Mouse (Mus musculus) neural tube, embryonic 12.5 days (tissue): ENCODE data around the gene C1ql2. TPM values are rescaled to one million over a fixed set of nuclear protein-coding genes. Genes with fewer than 3 reads are reported as not detected.
A peak's percentile ranks its signal among the peaks of the same experiment; 100 is the strongest.

Source experiments
- ATAC-seq: fragments of 200-750 bp; cut with Nextera tagmentation; 2 replicates; pipeline ENCODE4 v1.8.0; 2017; ENCODE audit warnings: low read depth, mild to moderate bottlenecking, moderate TSS enrichment, moderate library complexity; ENCODE audit not compliant: low FRiP score
- H3K27ac ChIP-seq: fragments of 300-500 bp; sonication (generic); 2 replicates; pipeline ENCODE4 v1.5.1; 2016
- H3K27me3 ChIP-seq: fragments of 300-500 bp; sonication (generic); replicated peaks from 2 replicates; pipeline ENCODE4 v1.6.1; 2016; ENCODE audit warnings: mild to moderate bottlenecking
- H3K36me3 ChIP-seq: fragments of 300-500 bp; sonication (generic); 2 replicates; pipeline ENCODE4 v1.6.1; 2016; ENCODE audit warnings: mild to moderate bottlenecking
- H3K4me1 ChIP-seq: fragments of 300-500 bp; sonication (generic); 2 replicates; pipeline ENCODE4 v1.6.1; 2016
- H3K4me2 ChIP-seq: fragments of 300-500 bp; sonication (generic); replicated peaks from 2 replicates; pipeline ENCODE4 v1.6.1; 2016; ENCODE audit warnings: mild to moderate bottlenecking
- H3K4me3 ChIP-seq: fragments of 300-500 bp; sonication (generic); 2 replicates; pipeline ENCODE4 v1.5.1; 2016
- H3K9ac ChIP-seq: fragments of 300-500 bp; sonication (generic); 2 replicates; pipeline ENCODE4 v1.6.1; 2016; ENCODE audit warnings: mild to moderate bottlenecking
- H3K9me3 ChIP-seq: fragments of 300-500 bp; sonication (generic); 2 replicates; pipeline ENCODE4 v1.6.1; 2016; ENCODE audit warnings: mild to moderate bottlenecking
- WGBS: fragments of 180-500 bp; shearing (Covaris S2); methylation state at CpG from one replicate; pipeline ENCODE4 v1.1.7; 2016; 5-methylcytosine and 5-hydroxymethylcytosine counted together
- polyA plus RNA-seq: library from polyadenylated mRNA; unstranded; fragments of >200 nt; fragmentation: Nextera tagmentation; extraction: Ambion mirVana; gene quantifications from 2 replicates; pipeline ENCODE4 v1.2.1, GENCODE M21; 2016

The C1ql2 gene
- polyA plus RNA-seq, 1 experiment from 2014 or later: 0.19 TPM

DNA sequence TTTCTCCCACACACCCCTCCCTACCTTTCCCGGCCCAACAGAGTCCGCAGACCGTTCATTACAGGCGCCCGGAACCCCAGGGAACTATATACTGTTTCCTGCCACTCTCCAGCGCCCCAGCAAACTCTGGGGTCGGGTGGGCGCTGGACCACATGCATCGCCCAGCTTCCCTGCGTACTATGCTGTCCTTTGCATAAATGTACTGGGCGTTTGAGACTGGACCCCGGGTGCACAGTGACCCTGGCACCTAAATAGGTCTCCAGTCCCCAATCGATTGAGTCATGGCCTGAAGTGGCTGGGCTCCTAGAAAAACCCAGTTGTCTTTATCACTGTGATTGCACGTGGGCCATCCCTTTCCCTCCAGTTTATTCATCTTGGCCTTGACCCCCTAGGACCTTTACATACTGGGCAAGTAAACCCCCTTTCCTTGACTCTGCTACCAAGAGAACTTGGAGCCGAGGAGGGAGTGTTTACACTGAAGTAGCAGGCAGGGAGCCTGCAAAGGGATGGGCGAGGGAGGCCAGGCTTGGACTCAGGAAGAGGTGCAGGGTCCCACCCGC is 1.5 kb downstream of the C1ql2 start:
- WGBS: 2% methylated on average over 17 of the region's 17 CpGs
- no peak for ATAC-seq
- H3K9me3 ChIP-seq: no peaks in the 10 kb centered on the region

GRCm38 (mm10) chr1:120342371-120342821 is 2.0 kb downstream of the C1ql2 start:
- Histone ChIP-seq H3K9ac (0 out of 2 replicates have a peak overlapping the region, but pooled peaks have one; percentile 26), H3K4me1 (peaks cover 24% of the 10 kb centered on the region; the same call in 1 of the 2 replicates), H3K4me2 (peak overlapping the region; percentile 63), H3K36me3 (no peaks in the 10 kb centered on the region), H3K9me3 (no peaks in the 10 kb centered on the region), H3K4me3 (peak overlapping the region; percentile 21), H3K27me3 (peaks cover 88% of the 10 kb centered on the region), H3K27ac (no peak overlapping the region)
- under 1% methylated on average over 34 of the region's 34 CpGs for WGBS
- no peak for ATAC-seq

More for the DNA sequence above, 1.5 kb downstream of the C1ql2 start:
- Histone ChIP-seq H3K27ac (no peak overlapping the region), H3K4me2 (peak overlapping the region; percentile 63), H3K9ac (0 out of 2 replicates have a peak overlapping the region, but pooled peaks have one; percentile 26), H3K4me3 (peak overlapping the region; percentile 21), H3K27me3 (peaks cover 90% of the 10 kb centered on the region), H3K36me3 (no peaks in the 10 kb centered on the region), H3K4me1 (peaks cover 24% of the 10 kb centered on the region; the same call in 1 of the 2 replicates)

DNA sequence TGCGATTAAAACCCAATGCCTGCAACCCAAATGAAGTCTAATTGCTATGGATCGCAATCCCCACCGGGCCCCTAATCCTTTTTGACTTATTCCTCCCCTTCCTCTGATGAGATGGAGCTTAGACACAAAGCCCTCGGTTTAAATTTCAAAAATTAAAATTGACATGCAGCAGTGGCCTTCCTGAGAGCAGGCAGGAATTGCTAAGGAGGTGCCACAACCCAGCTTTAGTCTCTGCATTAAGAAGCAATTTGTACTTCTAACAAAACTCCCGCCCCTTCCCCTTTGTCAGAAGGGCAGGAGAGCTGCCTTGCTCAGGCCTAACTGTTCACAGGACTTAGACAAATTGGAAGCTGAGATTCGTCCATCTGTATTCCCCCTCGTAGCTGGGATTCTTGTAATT is 4.6 kb downstream of the C1ql2 start:
- ATAC-seq: no peak
- 24% methylated on average over 7 of the region's 7 CpGs for WGBS

DNA sequence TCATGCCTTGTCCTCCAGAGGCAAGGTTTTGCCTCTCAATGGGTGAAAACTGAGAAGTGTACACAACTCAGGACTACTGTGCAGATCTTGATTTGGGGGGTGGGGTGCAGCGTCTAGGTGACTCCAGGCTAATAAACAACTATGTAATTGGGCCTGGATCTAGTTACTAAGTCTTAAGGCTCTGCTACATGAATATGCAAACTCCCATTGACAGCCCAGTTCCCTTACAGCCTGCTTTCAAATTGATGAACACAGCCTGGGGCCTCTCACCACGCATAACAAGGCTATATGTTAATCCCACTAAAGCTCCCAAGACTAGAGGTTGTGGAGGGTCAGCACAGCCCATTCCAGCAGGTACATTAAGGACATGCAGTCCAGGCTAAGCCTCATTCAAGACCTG is 14.0 kb downstream of the C1ql2 start:
- H3K4me3 ChIP-seq: no peak overlapping the region
- peaks cover 26% of the 10 kb centered on the region for H3K27me3 ChIP-seq

More for the DNA sequence above, 4.6 kb downstream of the C1ql2 start:
- Histone ChIP-seq H3K4me1 (peaks cover 24% of the 10 kb centered on the region; the same call in 1 of the 2 replicates), H3K4me3 (no peak overlapping the region), H3K9ac (no peak overlapping the region), H3K36me3 (no peaks in the 10 kb centered on the region), H3K27ac (no peak overlapping the region), H3K27me3 (peaks cover 62% of the 10 kb centered on the region), H3K9me3 (no peaks in the 10 kb centered on the region), H3K4me2 (no peak overlapping the region)

DNA sequence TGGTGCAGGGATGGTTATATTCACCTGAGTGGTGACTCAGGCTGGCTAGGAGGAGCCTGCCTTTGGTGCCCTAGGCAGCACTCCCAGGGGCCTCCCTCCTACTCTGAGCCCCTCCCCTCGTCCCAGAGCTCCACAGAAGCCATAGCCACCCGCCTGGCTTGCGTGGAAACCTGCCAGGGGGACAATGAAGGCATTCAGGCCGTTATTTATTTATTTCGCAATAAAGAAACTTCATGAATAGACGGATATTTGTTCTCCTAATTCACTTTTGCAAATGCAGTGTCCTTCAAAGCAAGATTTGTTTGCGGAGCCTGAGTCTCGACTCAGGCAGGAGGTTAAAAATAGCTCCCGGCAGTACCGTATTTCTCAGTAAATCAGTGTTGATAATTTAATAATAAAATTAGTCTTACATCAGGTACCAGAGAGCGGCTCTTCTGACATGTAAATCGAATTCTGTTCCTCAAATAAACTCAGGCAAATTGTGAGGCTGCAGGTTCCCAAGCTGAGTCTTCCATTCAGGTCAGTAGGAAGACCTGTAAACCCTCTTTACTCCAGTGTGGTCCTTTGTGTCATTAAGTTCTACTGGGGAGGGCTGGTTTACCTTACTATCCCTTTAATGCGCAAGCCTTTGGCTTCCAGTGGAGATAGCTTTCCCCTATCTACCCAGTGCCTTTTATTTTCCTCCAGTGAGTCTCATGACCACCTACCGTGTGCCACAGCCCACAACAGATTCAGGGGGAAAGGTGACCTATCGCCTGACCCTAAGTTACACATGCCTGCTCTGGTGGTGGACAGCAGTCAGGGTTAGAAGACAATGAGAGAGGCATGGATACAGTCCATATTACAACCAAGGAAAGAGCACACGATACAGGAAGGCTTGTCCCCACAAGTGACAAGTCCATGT is 17.2 kb downstream of the C1ql2 start:
- no peak overlapping the region for H3K4me3 ChIP-seq
- 8% methylated on average over 16 of the region's 16 CpGs for WGBS
- peak; percentile 89 for ATAC-seq

More for the DNA sequence above, 14.0 kb downstream of the C1ql2 start:
- WGBS: 32% methylated on average over 2 of the region's 2 CpGs
- H3K27ac ChIP-seq: no peak overlapping the region
- H3K36me3 ChIP-seq: no peaks in the 10 kb centered on the region
- H3K9me3 ChIP-seq: 0 out of 2 replicates have a peak, but pooled peaks cover 4% of the 10 kb centered on the region
- H3K4me1 ChIP-seq: peaks cover 7% of the 10 kb centered on the region; the same call in 1 of the 2 replicates
- ATAC-seq: no peak
- H3K4me2 ChIP-seq: no peak overlapping the region
- H3K9ac ChIP-seq: no peak overlapping the region

DNA sequence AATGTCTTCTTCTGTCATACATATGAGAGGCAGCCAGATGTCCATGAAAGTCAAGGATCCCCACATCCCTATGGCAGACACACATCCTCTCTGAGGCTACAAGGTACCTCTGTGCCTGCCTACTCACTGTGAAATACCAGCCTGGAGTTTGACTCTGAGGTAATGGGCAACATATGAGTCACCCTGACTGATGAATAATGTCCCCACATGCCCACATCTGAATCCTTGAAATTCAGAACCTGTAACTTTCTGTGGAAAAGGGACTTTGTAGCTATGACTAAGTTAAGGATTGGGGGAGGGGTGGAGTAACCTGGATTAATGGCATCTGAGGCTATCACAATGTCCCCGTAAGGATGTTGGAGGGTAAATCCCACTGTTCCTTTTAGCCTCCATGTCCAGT is 23.3 kb downstream of the C1ql2 start:
- ATAC-seq: no peak
- H3K4me2 ChIP-seq: no peak overlapping the region
- H3K9ac ChIP-seq: no peak overlapping the region
- no peaks in the 10 kb centered on the region for H3K4me1 ChIP-seq
- no peak overlapping the region for H3K27ac ChIP-seq
- no peak overlapping the region for H3K4me3 ChIP-seq
- H3K36me3 ChIP-seq: no peaks in the 10 kb centered on the region
- peaks cover 9% of the 10 kb centered on the region; the same call in 1 of the 2 replicates for H3K27me3 ChIP-seq
- 85% methylated on average over 1 of the region's 1 CpGs for WGBS
- no peaks in the 10 kb centered on the region for H3K9me3 ChIP-seq

More for the DNA sequence above, 17.2 kb downstream of the C1ql2 start:
- no peaks in the 10 kb centered on the region for H3K36me3 ChIP-seq
- no peak overlapping the region for H3K9ac ChIP-seq
- H3K4me1 ChIP-seq: peaks cover 7% of the 10 kb centered on the region; the same call in 1 of the 2 replicates
- peak overlapping the region; percentile 25; the same call in 1 of the 2 replicates for H3K4me2 ChIP-seq
- no peak overlapping the region for H3K27ac ChIP-seq
- 0 out of 2 replicates have a peak, but pooled peaks cover 4% of the 10 kb centered on the region for H3K9me3 ChIP-seq
- peaks cover 29% of the 10 kb centered on the region for H3K27me3 ChIP-seq

GRCm38 (mm10) chr1:120368138-120368537 is 27.8 kb downstream of the C1ql2 start:
- Histone ChIP-seq H3K4me2 (no peak overlapping the region), H3K4me3 (no peak overlapping the region), H3K9me3 (no peaks in the 10 kb centered on the region), H3K27ac (no peak overlapping the region), H3K9ac (no peak overlapping the region), H3K27me3 (no peaks in the 10 kb centered on the region), H3K36me3 (no peaks in the 10 kb centered on the region), H3K4me1 (no peaks in the 10 kb centered on the region)
- WGBS: 78% methylated on average over 3 of the region's 3 CpGs
- no peak for ATAC-seq

GRCm38 (mm10) chr1:120374131-120374530 is 33.7 kb downstream of the C1ql2 start:
- no peaks in the 10 kb centered on the region for H3K9me3 ChIP-seq
- no peaks in the 10 kb centered on the region for H3K4me1 ChIP-seq
- no peak overlapping the region for H3K9ac ChIP-seq
- no peak overlapping the region for H3K4me3 ChIP-seq
- no peak overlapping the region for H3K4me2 ChIP-seq
- H3K36me3 ChIP-seq: no peaks in the 10 kb centered on the region
- no peak overlapping the region for H3K27ac ChIP-seq
- WGBS: 74% methylated on average over 7 of the region's 7 CpGs
- no peak for ATAC-seq
- no peaks in the 10 kb centered on the region for H3K27me3 ChIP-seq

GRCm38 (mm10) chr1:120374832-120375231 is 34.5 kb downstream of the C1ql2 start:
- H3K4me1 ChIP-seq: no peaks in the 10 kb centered on the region
- no peak overlapping the region for H3K27ac ChIP-seq
- no peak overlapping the region for H3K4me3 ChIP-seq
- no peak overlapping the region for H3K4me2 ChIP-seq
- no peaks in the 10 kb centered on the region for H3K27me3 ChIP-seq
- no peak overlapping the region for H3K9ac ChIP-seq
- 61% methylated on average over 2 of the region's 2 CpGs for WGBS
- H3K9me3 ChIP-seq: no peaks in the 10 kb centered on the region
- H3K36me3 ChIP-seq: no peaks in the 10 kb centered on the region
- ATAC-seq: no peak

- ATAC-seq: no peak
- Histone ChIP-seq H3K27ac (no peak overlapping the region), H3K4me3 (no peak overlapping the region), H3K9me3 (no peaks in the 10 kb centered on the region), H3K9ac (no peak overlapping the region), H3K27me3 (no peaks in the 10 kb centered on the region), H3K36me3 (no peaks in the 10 kb centered on the region), H3K4me1 (no peaks in the 10 kb centered on the region), H3K4me2 (no peak overlapping the region)
- 79% methylated on average over 18 of the region's 18 CpGs for WGBS
Observed at GRCm38 (mm10) chr1:120385029-120385571, 44.7 kb downstream of the C1ql2 start.

DNA sequence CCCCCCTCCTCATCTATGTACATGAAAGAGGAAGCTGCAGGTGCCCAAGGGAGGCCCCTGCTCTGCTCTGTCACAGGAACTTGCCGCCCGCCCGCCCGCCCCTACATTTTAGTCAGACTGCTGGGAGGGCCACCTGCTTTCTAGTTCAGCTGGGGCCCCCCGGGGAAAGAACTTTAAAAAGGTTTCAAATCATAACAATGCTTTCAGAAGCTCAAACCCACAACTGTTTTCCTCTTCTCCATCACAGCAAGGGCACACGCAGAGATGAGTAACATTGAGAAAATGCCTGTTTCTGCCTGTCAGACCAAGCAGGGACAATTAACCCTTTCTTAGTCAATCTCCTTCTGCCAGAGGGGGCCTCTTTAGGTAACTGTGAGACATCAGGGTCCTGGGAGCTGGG is 49.4 kb downstream of the C1ql2 start:
- Histone ChIP-seq H3K4me2 (no peak overlapping the region), H3K9ac (no peak overlapping the region), H3K4me3 (no peak overlapping the region), H3K36me3 (no peaks in the 10 kb centered on the region), H3K27ac (no peak overlapping the region), H3K9me3 (no peaks in the 10 kb centered on the region), H3K27me3 (no peaks in the 10 kb centered on the region), H3K4me1 (no peaks in the 10 kb centered on the region)
- 55% methylated on average over 6 of the region's 6 CpGs for WGBS
- no peak for ATAC-seq

DNA sequence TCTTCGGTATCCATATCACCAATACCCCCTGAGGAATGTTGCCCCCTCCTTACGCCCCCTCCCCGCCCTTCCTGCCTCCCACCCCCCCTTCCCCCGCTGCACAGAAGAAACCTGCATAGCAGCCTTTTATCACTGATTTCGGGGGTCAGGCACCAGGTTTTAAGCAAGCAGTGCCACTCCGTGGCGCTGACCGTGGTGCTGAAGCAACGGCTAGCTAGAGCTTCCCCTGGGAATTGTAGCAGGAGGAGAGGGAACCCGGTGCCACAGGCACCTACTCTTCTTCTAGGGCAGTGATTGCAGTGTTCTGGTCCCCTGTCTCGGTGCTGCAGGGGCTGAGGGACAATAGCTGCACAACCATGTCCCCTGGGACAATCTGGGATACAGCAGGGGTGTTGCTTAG is 50.0 kb downstream of the C1ql2 start:
- H3K27ac ChIP-seq: no peak overlapping the region
- H3K4me3 ChIP-seq: no peak overlapping the region
- WGBS: 3% methylated on average over 11 of the region's 11 CpGs
- H3K4me1 ChIP-seq: no peaks in the 10 kb centered on the region
- H3K27me3 ChIP-seq: no peaks in the 10 kb centered on the region
- no peak for ATAC-seq
- H3K4me2 ChIP-seq: no peak overlapping the region
- H3K9me3 ChIP-seq: no peaks in the 10 kb centered on the region
- H3K9ac ChIP-seq: no peak overlapping the region
- H3K36me3 ChIP-seq: no peaks in the 10 kb centered on the region
